In the genomic region with DNA sequence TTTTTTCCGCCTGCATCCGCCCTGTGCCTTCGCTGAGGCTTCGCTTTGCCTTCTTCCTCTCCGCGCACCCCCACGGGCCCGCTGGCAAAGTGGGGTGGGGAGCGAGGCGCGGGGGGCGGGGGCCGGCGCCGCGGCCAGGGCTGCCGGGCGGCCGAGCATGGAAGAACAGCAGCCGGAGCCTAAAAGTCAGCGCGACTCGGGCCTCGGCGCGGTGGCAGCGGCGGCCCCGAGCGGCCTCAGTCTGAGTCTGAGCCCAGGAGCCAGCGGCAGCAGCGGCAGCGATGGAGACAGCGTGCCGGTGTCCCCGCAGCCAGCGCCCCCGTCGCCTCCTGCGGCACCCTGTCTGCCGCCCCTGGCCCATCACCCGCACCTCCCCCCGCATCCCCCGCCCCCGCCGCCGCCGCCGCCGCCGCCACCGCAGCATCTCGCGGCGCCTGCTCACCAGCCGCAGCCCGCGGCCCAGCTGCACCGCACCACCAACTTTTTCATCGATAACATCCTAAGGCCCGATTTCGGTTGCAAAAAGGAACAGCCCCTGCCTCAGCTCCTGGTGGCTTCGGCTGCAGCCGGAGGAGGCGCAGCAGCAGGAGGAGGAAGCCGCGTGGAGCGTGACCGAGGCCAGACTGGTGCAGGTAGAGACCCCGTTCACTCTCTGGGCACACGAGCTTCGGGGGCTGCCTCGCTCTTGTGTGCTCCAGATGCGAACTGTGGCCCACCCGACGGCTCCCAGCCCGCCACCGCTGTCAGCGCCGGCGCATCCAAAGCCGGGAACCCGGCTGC, we compare ENCODE assay signal across 8 mouse cellular contexts. TPM values are rescaled to one million over a fixed set of nuclear protein-coding genes. Genes with fewer than 3 reads are reported as not detected.
DNase-seq lines count a peak whose midpoint lies in the region; ATAC-seq and TF ChIP-seq lines count a peak whose summit lies in the region.

No protein-coding gene starts in this region.

- DNase-seq in heart, embryonic 10.5 days (ENCODE audit: low spot score), result no peak
- DNase-seq in heart, postnatal 10 days, result no peak
- no peak for DNase-seq in ES-E14 (ENCODE audit: low read depth, low spot score)
- no peak for DNase-seq in midbrain, postnatal 0 days (ENCODE audit: low spot score)
- DNase-seq in ovary, adult 18-20 months (ENCODE audit: low spot score), result no peak
- DNase-seq in left cerebral cortex, adult 9 months (ENCODE audit: low spot score in 2 of 2), result no peak

- peak overlapping the region; percentile 86 for H3K4me2 ChIP-seq in embryonic facial prominence, embryonic 13.5 days
- H3K4me2 ChIP-seq in intestine, postnatal 0 days (replicated peaks; ENCODE audit: low read depth), result peak overlapping the region; percentile 74
- H3K4me2 ChIP-seq in midbrain, postnatal 0 days (ENCODE audit: low read depth, low read length, poor library complexity, severe bottlenecking), result peak overlapping the region; percentile 63

- H3K9ac ChIP-seq in ES-E14 (ENCODE audit: insufficient read depth, low read depth, low read length, poor library complexity, severe bottlenecking), result peak overlapping the region; percentile 54; the same call in 1 of the 2 replicates
- H3K9ac ChIP-seq in embryonic facial prominence, embryonic 13.5 days, result peak overlapping the region; percentile 77
- H3K9ac ChIP-seq in intestine, postnatal 0 days (ENCODE audit: low read depth, low read length), result no peak overlapping the region
- H3K9ac ChIP-seq in midbrain, postnatal 0 days (replicated peaks; ENCODE audit: low read length, poor library complexity, severe bottlenecking), result peak overlapping the region; percentile 71

- peak overlapping the region; percentile 63 for H3K4me3 ChIP-seq in heart, embryonic 10.5 days
- peak overlapping the region; percentile 19 to 63; a peak in 3 of 4 replicates for H3K4me3 ChIP-seq in ES-E14 (ENCODE audit: insufficient read depth in 1 of 2, low read depth in 1 of 2, low read length in 2 of 2, poor library complexity in 1 of 2, severe bottlenecking in 1 of 2)
- H3K4me3 ChIP-seq in embryonic facial prominence, embryonic 13.5 days, result peak overlapping the region; percentile 56
- H3K4me3 ChIP-seq in intestine, postnatal 0 days (ENCODE audit: low read depth, low read length), result peak overlapping the region; percentile 43
- H3K4me3 ChIP-seq in midbrain, postnatal 0 days (ENCODE audit: low read depth, low read length), result peak overlapping the region; percentile 51

- no peaks in the 10 kb centered on the region for H3K36me3 ChIP-seq in heart, embryonic 10.5 days
- H3K36me3 ChIP-seq in ES-E14 (ENCODE audit: control insufficient read depth, insufficient read depth, low read length, poor library complexity, severe bottlenecking), result no peaks in the 10 kb centered on the region
- no peaks in the 10 kb centered on the region for H3K36me3 ChIP-seq in embryonic facial prominence, embryonic 13.5 days
- no peaks in the 10 kb centered on the region for H3K36me3 ChIP-seq in intestine, postnatal 0 days (ENCODE audit: control insufficient read depth, insufficient read depth)
- no peaks in the 10 kb centered on the region for H3K36me3 ChIP-seq in midbrain, postnatal 0 days (ENCODE audit: insufficient read depth, low read length)

- in situ Hi-C loops in ES-E14 (cut with MboI; ENCODE audit: low sequenced_read_pairs in 2 of 2, unreplicated experiment in 2 of 2), result no loop called here

- H3K4me1 ChIP-seq in heart, embryonic 10.5 days, result peaks cover 20% of the 10 kb centered on the region
- peaks cover 0 to 12% of the 10 kb centered on the region in 2 experiments; a peak in 1 of 4 replicates for H3K4me1 ChIP-seq in ES-E14 (ENCODE audit: control insufficient read depth in 2 of 2, insufficient read depth in 2 of 2, low read length in 2 of 2, poor library complexity in 1 of 2)
- peaks cover 17% of the 10 kb centered on the region for H3K4me1 ChIP-seq in embryonic facial prominence, embryonic 13.5 days
- 0 out of 2 replicates have a peak, but pooled peaks cover 3% of the 10 kb centered on the region for H3K4me1 ChIP-seq in intestine, postnatal 0 days (replicated peaks; ENCODE audit: control insufficient read depth, insufficient read depth, low read length)
- H3K4me1 ChIP-seq in midbrain, postnatal 0 days (ENCODE audit: insufficient read depth, low read length), result no peaks in the 10 kb centered on the region

- no peak overlapping the region for H3K27ac ChIP-seq in heart, embryonic 10.5 days
- no peak overlapping the region for H3K27ac ChIP-seq in ES-E14 (ENCODE audit: insufficient read depth, low read depth, low read length, poor library complexity, severe bottlenecking)
- peak overlapping the region; percentile 34; the same call in 1 of the 2 replicates for H3K27ac ChIP-seq in embryonic facial prominence, embryonic 13.5 days
- H3K27ac ChIP-seq in intestine, postnatal 0 days (ENCODE audit: low read depth, low read length), result no peak overlapping the region
- H3K27ac ChIP-seq in midbrain, postnatal 0 days (ENCODE audit: low read depth, low read length), result peak overlapping the region; percentile 82

- intact Hi-C loops in heart, postnatal 10 days (cut with DNase I), result loop anchor here (5.0 kb wide), 1 partner anchor 154 kb away; no protein-coding TSS in a partner anchor

- 1% methylated on average over 54 of the region's 83 CpGs for WGBS in heart, embryonic 10.5 days
- under 1% methylated on average over 54 of the region's 83 CpGs for WGBS in embryonic facial prominence, embryonic 13.5 days
- under 1% methylated on average over 54 of the region's 83 CpGs for WGBS in intestine, postnatal 0 days
- under 1% methylated on average over 58 of the region's 83 CpGs for WGBS in midbrain, postnatal 0 days

- TF ChIP-seq CTCF in intestine, postnatal 0 days (IDR thresholded peaks at IDR 0.05; ENCODE audit: low read depth), result no peak
- no peak; the same call in 1 of the 2 replicates for TF ChIP-seq CTCF in midbrain, postnatal 0 days (IDR thresholded peaks at IDR 0.05)

- no peaks in the 10 kb centered on the region for H3K9me3 ChIP-seq in heart, embryonic 10.5 days
- no peaks in the 10 kb centered on the region for H3K9me3 ChIP-seq in ES-E14 (ENCODE audit: control insufficient read depth, insufficient read depth, low read depth, low read length)
- no peaks in the 10 kb centered on the region for H3K9me3 ChIP-seq in embryonic facial prominence, embryonic 13.5 days
- no peaks in the 10 kb centered on the region for H3K9me3 ChIP-seq in intestine, postnatal 0 days (ENCODE audit: control insufficient read depth)
- no peaks in the 10 kb centered on the region for H3K9me3 ChIP-seq in midbrain, postnatal 0 days (ENCODE audit: low read length)

- H3K27me3 ChIP-seq in heart, embryonic 10.5 days (ENCODE audit: insufficient read depth, poor library complexity, severe bottlenecking), result peaks cover 94% of the 10 kb centered on the region
- H3K27me3 ChIP-seq in embryonic facial prominence, embryonic 13.5 days, result peaks cover 94% of the 10 kb centered on the region
- peaks cover 95% of the 10 kb centered on the region for H3K27me3 ChIP-seq in intestine, postnatal 0 days (replicated peaks; ENCODE audit: control insufficient read depth, insufficient read depth, low read length)
- peaks cover 33% of the 10 kb centered on the region for H3K27me3 ChIP-seq in midbrain, postnatal 0 days (ENCODE audit: insufficient read depth, low read length)

- ATAC-seq in embryonic facial prominence, embryonic 13.5 days (ENCODE audit: insufficient number of reproducible peaks, insufficient read depth, low FRiP score, low TSS enrichment, low read depth), result no peak; the same call in 1 of the 2 replicates
- no peak for ATAC-seq in intestine, postnatal 0 days
- no peak for ATAC-seq in midbrain, postnatal 0 days (ENCODE audit: low FRiP score)

TF ChIP-seq in ES-E14, 5 proteins besides CTCF, POLR2A, EP300 and RAD21:
- TF ChIP-seq CHD2 (IDR thresholded peaks at IDR 0.05; ENCODE audit: low read depth, low read length) (no peak), ZNF384 (IDR thresholded peaks at IDR 0.05; ENCODE audit: low read depth, low read length) (no peak), HCFC1 (IDR thresholded peaks at IDR 0.05; ENCODE audit: borderline replicate concordance, insufficient read depth, low read length) (no peak), ZC3H11A (IDR thresholded peaks at IDR 0.05; ENCODE audit: borderline replicate concordance, low read depth, low read length) (no peak), MAFK (IDR thresholded peaks at IDR 0.05; ENCODE audit: insufficient read depth, low read depth, low read length) (no peak)

RNA-seq across cellular contexts. Expression of a gene that starts 0.8 kb away (rescaled TPM):
- 0.57 TPM in 1 of 2 replicates, not detected in the other for polyA plus RNA-seq in heart, embryonic 10.5 days (2016; fragmentation: Nextera tagmentation; extraction: Ambion mirVana)
- total RNA-seq in heart, postnatal 10 days (2021), result not detected
- total RNA-seq in ES-E14 (2012; rRNA removed), result 0.63 and 1.2 TPM in 2 replicates
- polyA plus RNA-seq in embryonic facial prominence, embryonic 13.5 days (2015; fragmentation: Nextera tagmentation; extraction: Ambion mirVana), result 2.7 and 2.8 TPM in 2 replicates
- polyA plus RNA-seq in intestine, postnatal 0 days (2015; fragmentation: Nextera tagmentation; extraction: Ambion mirVana), result not detected in 2 replicates
- 32.8 and 40.8 TPM in 2 replicates for total RNA-seq in midbrain, postnatal 0 days (2014; rRNA removed)
- polyA plus RNA-seq in midbrain, postnatal 0 days (2015; fragmentation: Nextera tagmentation; extraction: Ambion mirVana), result 9.2 and 10.1 TPM in 2 replicates

Comparison
In these comparisons a context has a peak if more than half of its experiments do, and no peak if none do; other contexts are left out.
1. H3K27ac ChIP-seq: peak in embryonic facial prominence, embryonic 13.5 days (single experiment) and midbrain, postnatal 0 days (single experiment); none in heart, embryonic 10.5 days (single experiment), ES-E14 (single experiment) and intestine, postnatal 0 days (single experiment).
2. Peak in every context shown above with its lines, with median percentiles within 50 percentile points of each other: H3K4me3 ChIP-seq and H3K4me2 ChIP-seq.